Mouse (Mus musculus) intestine, embryonic 15.5 days (tissue): ENCODE measurements at regions not wholly inside any gene's neighbourhood (a gene's known extent, or its start where the extent isn't known, plus 50 kb on each side); places are given as distances from the start of the nearest gene placed in this dataset.

ENCODE experiments used
- ATAC-seq: fragments of 200-750 bp; cut with Nextera tagmentation; 2 replicates; pipeline ENCODE4 v1.8.0; 2017; ENCODE audit warnings: moderate TSS enrichment, moderate library complexity
- H3K27ac ChIP-seq: fragments of 300-500 bp; sonication (generic); 2 replicates; pipeline ENCODE4 v1.5.1; 2015; ENCODE audit warnings: mild to moderate bottlenecking, inconsistent platforms
- H3K27me3 ChIP-seq: fragments of 300-500 bp; sonication (generic); replicated peaks from 2 replicates; pipeline ENCODE4 v1.6.1; 2015; ENCODE audit warnings: inconsistent platforms
- H3K36me3 ChIP-seq: fragments of 300-500 bp; sonication (generic); 2 replicates; pipeline ENCODE4 v1.6.1; 2015; ENCODE audit warnings: inconsistent platforms
- H3K4me1 ChIP-seq: fragments of 300-500 bp; sonication (generic); replicated peaks from 2 replicates; pipeline ENCODE4 v1.6.1; 2015; ENCODE audit warnings: inconsistent platforms
- H3K4me2 ChIP-seq: fragments of 300-500 bp; sonication (generic); replicated peaks from 2 replicates; pipeline ENCODE4 v1.6.1; 2015; ENCODE audit warnings: mild to moderate bottlenecking, inconsistent platforms
- H3K4me3 ChIP-seq: fragments of 300-500 bp; sonication (generic); replicated peaks from 2 replicates; pipeline ENCODE4 v1.5.1; 2015; ENCODE audit warnings: inconsistent platforms
- H3K9ac ChIP-seq: fragments of 300-500 bp; sonication (generic); 2 replicates; pipeline ENCODE4 v1.6.1; 2015; ENCODE audit warnings: inconsistent platforms
- H3K9me3 ChIP-seq: fragments of 300-500 bp; sonication (generic); 2 replicates; pipeline ENCODE4 v1.6.1; 2016; ENCODE audit warnings: inconsistent platforms
- WGBS: fragments of 180-500 bp; shearing (Covaris S2); methylation state at CpG from one replicate; pipeline ENCODE4 v1.1.7; 2015; 5-methylcytosine and 5-hydroxymethylcytosine counted together

DNA sequence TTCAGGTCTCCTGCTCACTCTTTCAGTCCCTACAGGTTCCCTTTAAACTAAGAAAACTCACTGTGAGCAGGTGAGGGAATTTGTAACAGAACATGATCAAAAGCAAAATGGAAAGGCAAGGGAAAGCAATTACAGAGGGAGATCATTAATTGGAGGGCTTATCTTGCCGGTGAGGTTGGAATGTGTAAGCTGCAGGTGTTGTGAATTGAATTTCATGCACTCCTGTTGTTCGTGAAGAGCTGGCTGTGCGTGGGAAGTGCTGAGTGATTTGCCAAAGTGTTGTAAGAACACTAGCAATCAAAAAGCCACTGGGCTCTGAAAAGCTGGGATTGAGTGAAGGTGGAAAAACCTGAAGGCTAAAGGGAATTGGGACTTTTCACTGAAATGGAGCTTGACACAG lies 808.8 kb upstream of the Lcorl start:
- WGBS: 31% methylated on average over 3 of the region's 3 CpGs
- ATAC-seq: no peak
- H3K27me3 ChIP-seq: no peaks in the 10 kb centered on the region
- no peak overlapping the region for H3K4me2 ChIP-seq
- H3K4me3 ChIP-seq: no peak overlapping the region
- no peaks in the 10 kb centered on the region for H3K9me3 ChIP-seq
- no peak overlapping the region for H3K27ac ChIP-seq
- no peaks in the 10 kb centered on the region for H3K36me3 ChIP-seq
- no peaks in the 10 kb centered on the region for H3K4me1 ChIP-seq
- H3K9ac ChIP-seq: no peak overlapping the region

DNA sequence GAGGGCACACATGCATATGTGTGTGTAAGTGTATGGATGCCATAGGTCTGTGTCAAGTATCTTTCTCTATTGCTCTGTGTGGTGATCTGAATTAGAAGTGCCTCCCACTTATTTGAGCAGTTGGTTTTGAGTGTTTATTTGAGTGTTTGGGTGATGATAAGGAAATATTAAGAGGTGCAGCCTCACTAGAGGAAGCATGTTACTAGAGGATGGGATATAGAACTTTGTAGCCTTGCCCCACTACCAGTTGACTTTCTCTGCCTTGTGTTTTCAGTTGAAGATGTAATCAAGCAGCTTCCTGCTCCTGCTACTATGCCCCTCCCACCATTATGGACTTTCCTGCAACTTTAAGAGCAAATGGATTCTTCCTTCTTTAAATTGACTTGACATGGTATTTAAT lies 799.6 kb upstream of the Lcorl start:
- H3K4me2 ChIP-seq: no peak overlapping the region
- no peak overlapping the region for H3K9ac ChIP-seq
- no peaks in the 10 kb centered on the region for H3K36me3 ChIP-seq
- no peak overlapping the region for H3K27ac ChIP-seq
- no peak overlapping the region for H3K4me3 ChIP-seq
- no peaks in the 10 kb centered on the region for H3K9me3 ChIP-seq
- H3K27me3 ChIP-seq: no peaks in the 10 kb centered on the region
- no peak for ATAC-seq
- no peaks in the 10 kb centered on the region for H3K4me1 ChIP-seq

DNA sequence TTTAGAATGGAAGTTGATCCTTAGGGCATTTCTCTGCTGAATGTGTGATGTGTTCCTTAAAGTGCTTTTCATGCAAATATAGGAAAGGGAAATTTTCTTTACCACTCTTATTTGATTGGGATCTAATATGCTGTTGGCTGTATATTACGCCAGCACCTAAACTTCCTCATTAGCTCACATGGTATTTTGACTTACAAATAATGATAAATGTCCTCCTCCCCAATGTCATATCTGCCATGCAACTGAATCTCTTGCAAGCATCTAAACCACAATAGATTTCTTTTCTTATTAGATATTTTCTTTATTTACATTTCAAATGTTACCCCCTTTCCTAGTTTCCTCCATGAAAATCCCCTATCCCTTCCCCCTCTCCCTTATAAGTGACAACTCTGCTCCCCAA lies 796.8 kb upstream of the Lcorl start:
- ATAC-seq: no peak
- H3K4me3 ChIP-seq: no peak overlapping the region
- no peaks in the 10 kb centered on the region for H3K4me1 ChIP-seq
- no peaks in the 10 kb centered on the region for H3K36me3 ChIP-seq
- H3K27ac ChIP-seq: no peak overlapping the region
- 88% methylated on average over 1 of the region's 1 CpGs for WGBS
- no peaks in the 10 kb centered on the region for H3K27me3 ChIP-seq
- H3K9ac ChIP-seq: no peak overlapping the region
- no peaks in the 10 kb centered on the region for H3K9me3 ChIP-seq
- no peak overlapping the region for H3K4me2 ChIP-seq

DNA sequence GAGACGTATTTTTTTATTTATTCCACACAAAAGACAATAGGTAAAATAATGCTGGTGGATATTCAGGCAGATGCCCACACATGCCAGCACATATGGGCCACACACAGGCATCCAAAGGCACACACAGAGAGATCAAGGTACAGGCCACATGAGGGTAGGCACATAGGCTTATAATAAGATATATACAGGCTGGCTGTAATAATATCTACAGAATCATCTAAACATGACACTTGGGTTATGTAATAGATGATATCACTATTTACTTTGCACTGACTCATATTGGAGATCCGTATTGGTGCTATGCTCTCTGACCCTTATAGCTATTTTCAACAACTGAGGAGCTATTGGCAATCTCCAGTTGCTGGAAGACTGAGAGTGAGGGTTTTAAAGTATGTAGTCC lies 785.6 kb upstream of the Lcorl start:
- H3K9me3 ChIP-seq: no peaks in the 10 kb centered on the region
- no peak overlapping the region for H3K9ac ChIP-seq
- no peaks in the 10 kb centered on the region for H3K4me1 ChIP-seq
- peak; percentile 59; the same call in 1 of the 2 replicates for ATAC-seq
- H3K27ac ChIP-seq: no peak overlapping the region
- no peaks in the 10 kb centered on the region for H3K36me3 ChIP-seq
- WGBS: 68% methylated on average over 2 of the region's 2 CpGs
- H3K4me2 ChIP-seq: no peak overlapping the region
- H3K4me3 ChIP-seq: no peak overlapping the region
- H3K27me3 ChIP-seq: no peaks in the 10 kb centered on the region

DNA sequence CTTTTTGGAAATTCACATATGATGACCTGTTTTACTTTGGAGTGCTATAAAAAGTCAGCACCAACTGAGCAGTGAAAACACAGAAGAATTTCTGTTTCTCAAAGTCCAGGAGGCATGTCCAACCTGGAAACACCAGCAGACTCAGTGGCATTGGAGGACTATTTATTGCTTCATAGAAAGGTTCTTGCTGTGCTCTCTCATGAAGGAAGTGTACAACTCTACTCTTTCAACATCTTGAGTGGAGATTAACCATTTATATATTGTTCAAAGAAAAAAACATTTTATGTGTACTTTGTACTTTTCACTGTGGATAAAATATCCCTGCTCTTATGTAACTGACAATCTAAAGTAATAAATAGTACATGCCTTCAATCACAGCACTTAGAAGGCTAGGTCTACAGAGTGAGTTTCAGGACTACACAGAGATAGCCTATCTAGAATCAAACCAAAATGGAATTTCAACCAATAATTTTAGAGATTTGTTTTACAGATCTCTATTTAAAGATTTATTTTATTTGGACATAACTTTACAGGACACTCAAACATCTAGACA lies 777.8 kb upstream of the Lcorl start:
- Histone ChIP-seq H3K27ac (no peak overlapping the region), H3K9me3 (no peaks in the 10 kb centered on the region), H3K4me1 (no peaks in the 10 kb centered on the region), H3K4me3 (no peak overlapping the region), H3K9ac (no peak overlapping the region), H3K27me3 (no peaks in the 10 kb centered on the region), H3K36me3 (no peaks in the 10 kb centered on the region), H3K4me2 (no peak overlapping the region)
- peak; percentile 68 for ATAC-seq
